Mouse (Mus musculus): ENCODE measurements at regions not wholly inside any gene's neighbourhood (a gene's known extent, or its start where the extent isn't known, plus 50 kb on each side); places are given as distances from the start of the nearest gene placed in this dataset.

GRCm38 (mm10) chr14:103458340-103458739 lies 54.8 kb upstream of the Scel start:
- no peak for DNase-seq

DNA sequence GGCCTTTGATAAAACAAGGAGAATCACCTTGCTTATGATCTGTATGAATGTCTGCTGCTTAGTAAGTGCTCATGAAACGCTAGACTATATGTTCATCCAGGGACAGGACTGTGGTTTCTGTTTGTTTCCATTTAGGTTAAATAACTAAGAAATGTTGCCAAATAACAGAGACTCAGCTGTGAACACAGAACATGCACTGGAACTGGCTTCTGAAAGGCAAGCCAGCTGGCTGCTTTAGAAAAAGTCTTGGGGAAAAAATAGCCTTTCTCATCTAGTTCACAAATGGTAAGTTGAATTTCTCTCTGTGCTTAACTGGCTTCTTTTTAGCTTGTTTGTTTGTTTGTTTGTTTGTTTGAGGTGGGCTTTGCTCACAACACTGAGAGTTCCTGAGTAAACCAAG lies 57.0 kb upstream of the Scel start:
- DNase-seq = no peak

DNA sequence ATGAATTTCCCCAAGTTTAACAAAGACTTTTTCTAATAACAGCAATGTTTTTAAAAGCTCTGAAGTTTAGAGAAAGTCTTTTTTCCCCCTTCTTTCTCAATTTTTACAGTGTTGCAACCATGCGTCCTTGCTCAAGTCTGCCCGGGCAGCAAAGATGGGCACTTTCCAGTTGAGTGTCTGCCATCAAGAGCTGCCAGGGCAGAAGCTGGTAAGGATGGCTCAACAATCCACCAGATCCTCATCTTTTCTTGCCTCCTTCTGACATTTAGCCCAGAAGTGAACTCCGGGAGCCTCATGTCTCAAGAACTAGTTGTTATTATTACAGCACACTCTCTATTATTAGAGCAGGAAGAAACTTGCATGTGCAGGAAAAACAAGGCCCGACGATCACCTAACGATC lies 62.4 kb upstream of the Scel start:
- no peak for DNase-seq

DNA sequence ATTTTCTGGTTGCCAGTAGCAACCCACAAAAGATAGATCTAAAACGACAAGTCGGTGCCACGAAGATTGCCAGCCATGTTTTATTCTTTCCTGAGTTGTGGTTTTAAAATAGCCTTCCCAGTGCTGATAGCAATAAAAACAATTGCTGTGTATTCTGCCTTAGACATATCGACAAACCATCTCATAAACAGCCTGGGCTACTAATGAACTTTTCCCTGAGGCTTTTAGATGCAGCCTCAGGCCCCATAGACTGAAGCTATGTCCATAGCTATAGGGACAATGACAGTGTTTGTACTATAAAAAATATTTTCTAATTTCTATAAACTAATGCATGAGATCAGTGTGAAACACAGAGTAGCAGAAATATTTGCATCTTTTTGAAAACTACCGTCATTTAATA lies 63.7 kb upstream of the Scel start:
- no peak for DNase-seq

DNA sequence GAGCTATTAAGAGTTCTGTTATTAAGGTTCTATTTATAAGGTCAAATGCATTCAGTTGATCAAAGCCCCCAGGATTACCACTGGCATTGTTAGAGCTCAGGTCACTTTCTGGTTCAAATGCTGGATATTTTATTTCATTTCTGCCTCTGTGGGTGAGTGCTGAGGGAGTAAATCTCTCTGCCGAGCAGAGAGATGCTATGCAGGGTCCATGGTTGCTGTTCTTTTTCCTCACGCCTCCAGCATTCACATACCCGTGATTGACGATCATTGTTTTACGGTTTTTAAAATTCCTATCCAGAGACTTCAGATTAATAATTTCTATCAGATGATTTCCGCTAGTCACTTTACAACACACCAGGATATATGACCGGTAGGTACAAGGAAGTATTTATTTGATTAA lies 64.1 kb upstream of the Scel start:
- no peak for DNase-seq

GRCm38 (mm10) chr14:103446671-103447070 lies 66.5 kb upstream of the Scel start:
- DNase-seq = peak; percentile 14 to 65

DNA sequence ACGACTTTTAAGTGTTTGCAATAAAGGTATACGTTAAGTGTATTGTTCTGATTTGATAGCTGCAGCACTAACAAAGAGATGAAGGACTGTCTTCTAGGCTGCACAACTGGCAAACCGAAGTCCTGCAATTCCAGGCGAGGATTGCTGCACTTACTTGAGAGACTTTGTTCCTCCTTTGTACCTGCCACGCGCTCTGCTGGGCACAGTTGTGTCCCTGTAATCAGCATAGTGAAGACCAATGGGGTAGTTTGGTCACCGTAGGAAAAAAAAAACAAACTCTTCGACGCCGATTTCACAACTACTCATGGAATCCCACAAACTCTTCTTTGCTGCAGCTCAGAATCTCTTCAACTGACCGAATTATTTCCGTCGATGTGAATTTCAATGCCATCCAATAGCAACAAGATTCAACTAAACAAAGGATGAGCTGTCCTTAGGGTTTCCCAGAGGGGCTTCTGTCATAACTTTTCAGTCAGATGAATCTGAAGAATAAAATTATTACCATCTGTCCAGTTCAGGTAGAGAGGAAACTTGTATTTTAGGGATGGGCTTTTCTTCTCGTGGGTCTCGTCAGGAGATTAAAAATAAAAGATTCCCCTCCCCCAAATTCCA lies 71.6 kb upstream of the Scel start:
- DNase-seq = no peak

DNA sequence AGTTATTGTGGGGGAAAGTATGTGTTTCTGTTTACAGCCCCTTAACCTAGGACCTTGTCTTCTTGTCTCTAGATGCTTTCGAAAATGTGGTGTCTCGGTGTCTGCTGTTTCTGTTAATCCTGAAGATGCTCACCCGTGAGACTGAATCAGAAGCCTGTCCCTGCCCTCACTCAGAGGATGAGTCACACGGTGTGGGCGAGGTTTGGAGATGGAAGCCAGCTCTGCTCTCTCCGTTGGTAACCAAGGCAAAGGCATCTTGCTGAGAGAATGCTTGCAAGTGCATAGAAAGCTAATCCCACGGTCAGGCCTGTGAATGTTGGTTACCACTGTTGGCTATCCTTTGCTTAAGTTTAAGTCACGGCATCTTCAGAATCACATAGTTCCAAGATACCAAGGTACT lies 72.9 kb upstream of the Scel start:
- DNase-seq = no peak

- peak; percentile 18 to 54 for DNase-seq
Observed at GRCm38 (mm10) chr14:103434218-103434617, 78.9 kb upstream of the Scel start.

GRCm38 (mm10) chr14:103433106-103433505 lies 80.0 kb upstream of the Scel start:
- DNase-seq = no peak

DNA sequence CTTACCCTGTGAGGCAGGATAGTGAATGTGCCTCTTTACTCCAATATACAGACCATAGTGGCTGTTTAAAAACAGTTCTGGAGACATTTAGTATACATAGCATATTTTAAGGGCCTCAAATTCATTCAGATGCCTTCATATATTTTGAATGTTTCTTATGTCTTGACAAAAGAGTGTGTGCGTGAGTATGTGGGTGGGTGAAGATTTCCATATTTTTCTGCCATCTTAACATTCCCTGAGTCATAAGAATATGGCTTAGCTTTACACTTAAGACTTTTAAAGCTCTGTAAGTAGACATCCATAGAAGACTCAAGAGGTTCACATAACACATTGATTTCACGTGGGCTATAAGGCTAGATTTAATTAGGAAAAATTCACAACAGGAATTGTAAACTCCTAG lies 81.3 kb upstream of the Mycbp2 start:
- no peak for DNase-seq

GRCm38 (mm10) chr14:103421305-103421822 lies 74.8 kb upstream of the Mycbp2 start:
- DNase-seq = no peak

- no peak for DNase-seq
Observed at GRCm38 (mm10) chr14:103417110-103418061, 70.8 kb upstream of the Mycbp2 start.

DNA sequence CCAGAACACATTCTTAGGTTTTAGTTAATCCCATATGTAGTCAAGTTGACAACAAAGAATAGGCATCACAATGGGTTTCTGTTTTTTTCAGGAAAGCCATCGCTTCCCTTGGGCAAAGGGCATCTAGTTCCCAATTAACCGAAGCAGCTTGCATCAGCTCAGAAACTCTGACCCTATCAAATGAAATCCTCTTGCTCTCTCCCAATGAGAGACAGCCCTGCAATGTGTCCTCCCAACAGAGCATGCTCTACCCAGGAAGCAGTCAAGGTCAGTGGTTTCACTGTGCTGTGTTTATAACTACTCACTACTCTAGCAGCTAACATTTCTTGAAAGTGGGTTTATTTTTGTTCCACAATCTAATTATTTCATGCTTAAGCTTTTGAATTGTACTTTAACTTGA lies 58.0 kb upstream of the Mycbp2 start:
- peak; percentile 24 to 48 for DNase-seq

DNA sequence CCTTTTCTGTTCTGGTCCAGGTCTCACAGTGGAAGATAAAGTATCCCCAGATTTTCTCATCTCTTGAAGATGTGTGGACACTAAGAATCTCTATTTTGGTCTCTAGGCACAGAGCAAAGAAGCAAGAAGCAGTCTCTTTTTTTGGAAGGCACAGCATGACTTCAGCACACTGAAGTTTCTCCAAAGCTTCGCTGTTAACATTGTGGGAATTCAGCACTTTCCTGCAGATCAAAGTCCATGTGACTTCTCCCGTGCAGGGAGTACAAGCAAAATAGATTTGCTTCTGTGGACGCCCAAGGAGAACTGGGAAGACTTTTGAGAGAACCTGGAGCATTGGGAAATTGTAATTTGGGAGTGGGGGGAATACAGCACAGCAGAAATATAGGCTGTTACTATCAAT lies 56.4 kb upstream of the Mycbp2 start:
- DNase-seq = peak; percentile 20 to 44

- DNase-seq = no peak
Observed at GRCm38 (mm10) chr14:103401983-103402382, 55.4 kb upstream of the Mycbp2 start.

DNA sequence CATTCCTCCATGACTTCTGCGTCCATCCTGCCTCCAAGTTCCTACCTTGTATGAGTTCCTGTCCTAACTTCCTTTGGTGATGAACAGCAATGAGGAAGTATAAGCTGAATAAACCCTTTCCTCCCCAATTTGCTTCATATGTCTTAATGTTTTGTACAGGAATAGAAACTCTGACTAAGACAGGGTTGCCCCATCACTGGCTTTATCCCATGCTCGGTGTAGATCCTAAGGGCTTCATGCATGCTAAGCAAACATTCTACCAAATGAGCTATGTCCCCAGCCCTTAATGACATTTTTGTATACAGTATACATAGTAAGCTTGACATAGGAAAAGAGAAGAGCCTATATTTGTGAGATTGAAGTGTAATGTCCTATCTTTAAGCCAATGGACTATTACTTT lies 54.7 kb upstream of the Mycbp2 start:
- DNase-seq = no peak

GRCm38 (mm10) chr14:103398401-103398800 lies 51.8 kb upstream of the Mycbp2 start:
- no peak for DNase-seq

Measured in kidney, postnatal 25 days (tissue).